Mouse (Mus musculus) thymus, adult 2 months (tissue): ENCODE results near the gene Gm12185.
"Not testable (repeated sequence)": the region's sequence is repeated elsewhere in the genome, so short reads cannot be mapped to it uniquely, and the experiment has no call there.

Source experiments
- CTCF ChIP-seq: fragments of 200-500 bp; IDR thresholded peaks from 2 replicates; pipeline ENCODE4 v1.5.1; 2012; ENCODE audit warnings: mild to moderate bottlenecking, control low read depth, low read length, moderate library complexity, borderline replicate concordance; ENCODE audit not compliant: control insufficient read depth, poor library complexity, insufficient read depth; ENCODE audit errors: extremely low read depth
- POLR2A ChIP-seq: fragments of 200-500 bp; IDR thresholded peaks from 2 replicates; pipeline ENCODE4 v1.6.1; 2012; ENCODE audit warnings: mild to moderate bottlenecking, low read length, control low read depth, moderate library complexity; ENCODE audit not compliant: control insufficient read depth, poor library complexity, insufficient read depth; ENCODE audit errors: extremely low read depth

DNA sequence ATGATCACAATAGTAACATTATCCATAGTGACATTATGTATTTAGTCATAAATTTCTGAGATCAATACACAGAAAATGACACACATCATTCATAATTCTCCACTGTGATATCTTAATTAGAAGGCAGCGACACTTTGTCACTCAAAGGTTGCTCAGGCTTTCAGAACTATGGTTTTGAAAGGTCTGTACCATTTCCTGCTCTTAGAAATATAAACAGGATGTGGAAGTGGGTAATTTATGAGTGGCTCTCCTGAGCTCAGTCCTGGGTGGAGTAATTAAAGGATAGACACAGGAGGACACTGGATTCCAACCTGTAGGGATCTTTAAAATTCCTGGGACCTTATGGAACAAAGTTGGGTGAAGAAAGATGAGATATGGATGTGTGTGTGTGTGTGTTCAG, 58.6 kb downstream of the Gm12185 start:
- TF ChIP-seq CTCF, POLR2A: not testable (repeated sequence)
